ENCODE assay signal across 8 mouse cellular contexts in genomic region chr5:136863961-136864674, GRCm38 (mm10). TPM values are rescaled to one million over a fixed set of nuclear protein-coding genes. Genes with fewer than 3 reads are reported as not detected.
DNase-seq lines count a peak whose midpoint lies in the region; ATAC-seq lines count a peak whose summit lies in the region.

No protein-coding gene starts in this region.

- peak overlapping the region; percentile 60; the same call in 1 of the 2 replicates for H3K27ac ChIP-seq in hindbrain, embryonic 14.5 days
- H3K27ac ChIP-seq in midbrain, embryonic 12.5 days (replicated peaks): peak overlapping the region; percentile 69

- H3K4me1 ChIP-seq in hindbrain, embryonic 14.5 days (replicated peaks; ENCODE audit: control insufficient read depth, insufficient read depth, low read length): peaks cover 20% of the 10 kb centered on the region
- H3K4me1 ChIP-seq in midbrain, embryonic 12.5 days: peaks cover 31% of the 10 kb centered on the region

- H3K36me3 ChIP-seq in hindbrain, embryonic 14.5 days (replicated peaks; ENCODE audit: control insufficient read depth, insufficient read depth): no peaks in the 10 kb centered on the region
- H3K36me3 ChIP-seq in midbrain, embryonic 12.5 days: no peaks in the 10 kb centered on the region
- H3K36me3 ChIP-seq in splenic B cell, adult 2 months (ENCODE audit: control insufficient read depth, insufficient read depth, low read length, poor library complexity, severe bottlenecking): no peaks in the 10 kb centered on the region

- peak; percentile 34; the same call in 1 of the 2 replicates for ATAC-seq in hindbrain, embryonic 14.5 days (ENCODE audit: low FRiP score)
- ATAC-seq in midbrain, embryonic 12.5 days (ENCODE audit: low FRiP score, low read depth): peak; percentile 68
- no peak for ATAC-seq in erythroblast, adult 5-6 weeks (replicated peaks; ENCODE audit: low FRiP score, poor library complexity, severe bottlenecking)

- 18% methylated on average over 14 of the region's 14 CpGs for WGBS in hindbrain, embryonic 14.5 days
- WGBS in midbrain, embryonic 12.5 days: 19% methylated on average over 14 of the region's 14 CpGs

- no peaks in the 10 kb centered on the region for H3K9me3 ChIP-seq in hindbrain, embryonic 14.5 days (ENCODE audit: control insufficient read depth, low read length)
- H3K9me3 ChIP-seq in midbrain, embryonic 12.5 days: no peaks in the 10 kb centered on the region

- H3K4me2 ChIP-seq in hindbrain, embryonic 14.5 days (replicated peaks): no peak overlapping the region
- H3K4me2 ChIP-seq in midbrain, embryonic 12.5 days (replicated peaks): peak overlapping the region; percentile 17

- no peak overlapping the region for H3K9ac ChIP-seq in hindbrain, embryonic 14.5 days
- H3K9ac ChIP-seq in midbrain, embryonic 12.5 days (replicated peaks): no peak overlapping the region

- H3K4me3 ChIP-seq in hindbrain, embryonic 14.5 days (replicated peaks; ENCODE audit: low read length): no peak overlapping the region
- no peak overlapping the region for H3K4me3 ChIP-seq in midbrain, embryonic 12.5 days

- DNase-seq in 416B (ENCODE audit: low read depth): peak; percentile 92
- DNase-seq in brain, adult 2 months (ENCODE audit: low read depth, low spot score): peak; percentile 40
- DNase-seq in gastrocnemius, adult 8-10 months (ENCODE audit: low spot score in 2 of 2): peak; percentile 12 to 22
- peak; percentile 33 for DNase-seq in hindbrain, embryonic 14.5 days (ENCODE audit: low spot score)
- peak; percentile 24 to 41 for DNase-seq in layer of hippocampus, postnatal 14 days (ENCODE audit: low spot score in 2 of 2)
- peak; percentile 36 for DNase-seq in splenic B cell, adult 2 months (ENCODE audit: low read depth, low spot score)

- H3K27me3 ChIP-seq in hindbrain, embryonic 14.5 days (ENCODE audit: control insufficient read depth, insufficient read depth, low read length): no peaks in the 10 kb centered on the region
- H3K27me3 ChIP-seq in midbrain, embryonic 12.5 days: peaks cover 7% of the 10 kb centered on the region
- no peaks in the 10 kb centered on the region for H3K27me3 ChIP-seq in splenic B cell, adult 2 months (ENCODE audit: control insufficient read depth, insufficient read depth, low read length, poor library complexity, severe bottlenecking)

RNA-seq across cellular contexts. Expression of gene Col26a1, which starts 18.9 kb away (rescaled TPM):
- total RNA-seq in gastrocnemius, adult 8-10 months (2022): 1 to 10 TPM in 1 of 4 experiments, under 1 TPM in 3; 0.19 to 1.0 (median 0.28) TPM
- 21.7 and 27.5 TPM in 2 replicates for polyA plus RNA-seq in hindbrain, embryonic 14.5 days (2014; fragmentation: Nextera tagmentation; extraction: Ambion mirVana)
- 10 to 100 TPM; 12.0 to 13.8 TPM for total RNA-seq in layer of hippocampus, postnatal 14 days (2021)
- polyA plus RNA-seq in midbrain, embryonic 12.5 days (2016; fragmentation: Nextera tagmentation; extraction: Ambion mirVana): 48.0 and 70.8 TPM in 2 replicates
- total RNA-seq in erythroblast, adult 5-6 weeks (2015; ENCODE audit: low replicate concordance): not detected in 2 replicates
- total RNA-seq in erythroblast, adult 5-6 weeks (2017; ENCODE audit: low replicate concordance): not detected in 2 replicates

RNA-seq across cellular contexts. Expression of gene Ift22, which starts 43.8 kb away (rescaled TPM):
- 1 to 10 TPM; 4.7 to 6.6 (median 5.5) TPM for total RNA-seq in gastrocnemius, adult 8-10 months (2022)
- 118 and 133 TPM in 2 replicates for polyA plus RNA-seq in hindbrain, embryonic 14.5 days (2014; fragmentation: Nextera tagmentation; extraction: Ambion mirVana)
- 10 to 100 TPM; 78.3 to 99.5 TPM for total RNA-seq in layer of hippocampus, postnatal 14 days (2021)
- polyA plus RNA-seq in midbrain, embryonic 12.5 days (2016; fragmentation: Nextera tagmentation; extraction: Ambion mirVana): 112 and 113 TPM in 2 replicates
- total RNA-seq in erythroblast, adult 5-6 weeks (2015; ENCODE audit: low replicate concordance): 1.7 and 4.8 TPM in 2 replicates
- total RNA-seq in erythroblast, adult 5-6 weeks (2017; ENCODE audit: low replicate concordance): 0.28 and 1.3 TPM in 2 replicates

Comparison
In these comparisons a context has a peak if more than half of its experiments do, and no peak if none do; other contexts are left out.
1. DNase-seq: peak in every context shown above with its lines; median percentile 92 in 416B; 40 in brain, adult 2 months; 36 in splenic B cell, adult 2 months; 33 in hindbrain, embryonic 14.5 days; 32 in layer of hippocampus, postnatal 14 days; 17 in gastrocnemius, adult 8-10 months.
2. RNA of gene Col26a1, which starts 18.9 kb away (total RNA-seq): 12.0 to 13.8 TPM in layer of hippocampus, postnatal 14 days; 0.19 to 1.0 TPM in gastrocnemius, adult 8-10 months and not detected in erythroblast, adult 5-6 weeks; every median in the first group is over 4 times any median in the second.
3. RNA of gene Ift22, which starts 43.8 kb away (total RNA-seq): 78.3 to 99.5 TPM in layer of hippocampus, postnatal 14 days; 4.7 to 6.6 TPM in gastrocnemius, adult 8-10 months and 0.28 to 4.8 TPM in erythroblast, adult 5-6 weeks; every median in the first group is over 10 times any median in the second.